Mouse (Mus musculus) heart, postnatal 36 days (tissue): ENCODE measurements around the gene 1700069L16Rik. TPM values are rescaled to one million over a fixed set of nuclear protein-coding genes. Genes with fewer than 3 reads are reported as not detected.

Experiments used
- DNase-seq, 2 experiments: peaks; one replicate each; pipeline ENCODE4 v3.0.0; 2021 to 2022
- intact Hi-C: fragments of 180-260 bp; cut with DNase I; formaldehyde crosslinking; loops from one replicate; pipeline ENCODE4 v1.15.1; 2025
- total RNA-seq, 2 experiments: library from RNA; stranded (reverse); gene quantifications; 2 replicates each; pipeline ENCODE4 v1.2.3; 2021

1700069L16Rik gene
- not detected for total RNA-seq

GRCm38 (mm10) chr5:113724446-113724845, at the start of gene 1700069L16Rik:
Gene 1700069L16Rik (minus strand): TSS chr5:113724772.
- intact Hi-C loops, result loop anchor here (1.0 to 5.0 kb wide), 5 partner anchors 47 to 358 kb away; partner anchors contain the start of gene Cmklr1
- peak; percentile 84 to 90 for DNase-seq

DNA sequence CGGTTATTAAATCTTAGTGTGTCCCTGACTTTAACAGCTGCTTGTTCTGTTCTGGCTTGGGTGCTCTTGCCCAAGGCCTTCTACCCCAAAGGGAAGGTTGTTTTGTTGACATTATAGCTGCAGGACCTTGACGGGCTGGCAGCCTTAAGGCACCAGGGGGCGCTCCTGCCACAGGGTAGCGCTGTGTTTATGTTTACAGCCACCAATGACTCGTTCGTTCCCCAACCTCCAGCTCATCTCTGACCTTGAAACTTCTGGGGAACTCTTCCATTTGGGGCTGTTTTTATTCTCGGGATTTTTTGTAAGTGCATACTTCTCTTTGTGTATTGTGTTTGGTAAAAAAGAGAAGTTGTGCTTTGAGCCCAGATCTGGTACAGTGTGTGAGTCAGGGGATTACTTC, 49.1 kb upstream of the 1700069L16Rik start:
- intact Hi-C loops, result loop anchor here (1.0 kb wide), 3 partner anchors 42 to 181 kb away; no protein-coding TSS in a partner anchor

GRCm38 (mm10) chr5:113772905-113773519, 48.4 kb upstream of the 1700069L16Rik start:
- DNase-seq, result no peak
- intact Hi-C loops, result loop anchor here (1.0 kb wide), 3 partner anchors 42 to 181 kb away; no protein-coding TSS in a partner anchor

More for the DNA sequence above, 49.1 kb upstream of the 1700069L16Rik start:
- DNase-seq, result peak; percentile 90 to 92

GRCm38 (mm10) chr5:113772450-113772895, 47.9 kb upstream of the 1700069L16Rik start, which contains the start of the genes Sart3 and Iscu:
Gene Sart3 (minus strand): TSS chr5:113772510.
Gene Iscu (plus strand): TSS chr5:113772748.
- intact Hi-C loops, result no loop called here
- DNase-seq, result peak; percentile 97

GRCm38 (mm10) chr5:113771213-113772162, 46.9 kb upstream of the 1700069L16Rik start:
- peak; percentile 85 to 94 for DNase-seq
- intact Hi-C loops, result loop anchor here (2.0 kb wide), 1 partner anchor 35 kb away; no protein-coding TSS in a partner anchor

GRCm38 (mm10) chr5:113768806-113769205, 44.2 kb upstream of the 1700069L16Rik start:
- no peak for DNase-seq
- intact Hi-C loops, result no loop called here

DNA sequence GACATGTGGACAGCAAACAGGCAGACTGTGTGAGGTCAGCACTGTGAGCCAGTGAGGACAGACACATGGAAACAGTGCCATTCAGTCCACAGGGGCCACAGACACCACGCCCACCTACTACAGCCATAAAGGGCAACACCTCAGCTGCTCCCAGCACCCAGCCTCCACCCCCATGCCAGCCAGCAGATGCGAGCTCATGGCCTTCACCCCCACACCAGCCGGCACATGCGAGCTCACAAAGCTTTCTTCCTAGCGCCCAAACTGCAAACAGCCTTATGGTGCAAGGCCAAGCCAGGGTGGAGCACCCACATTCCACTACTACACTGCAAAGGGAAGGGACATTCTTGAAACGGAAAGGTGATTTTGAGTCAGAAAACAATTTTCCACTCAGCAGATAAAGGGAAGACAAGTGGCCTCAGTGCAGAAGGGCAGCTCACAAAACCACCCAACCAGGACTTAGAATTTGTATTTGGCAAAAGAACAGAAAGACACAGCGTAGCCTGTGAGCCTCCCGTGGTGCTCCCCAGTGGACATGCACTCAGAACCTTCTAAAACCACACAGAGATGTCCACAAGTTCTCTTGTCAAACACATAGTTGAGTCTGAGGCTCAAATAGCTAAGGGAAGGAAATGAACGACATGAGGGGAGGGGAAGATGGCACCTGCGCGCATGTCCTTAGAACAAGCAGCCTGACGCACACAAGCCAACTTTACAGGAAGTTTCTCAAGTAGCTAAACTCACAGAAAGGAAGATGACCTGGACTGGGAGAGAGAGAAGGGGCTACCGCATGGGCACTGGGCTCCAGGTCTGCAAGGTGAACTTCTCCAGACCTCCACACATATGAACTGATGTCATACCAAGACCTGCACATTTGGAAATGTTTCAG, 41.3 kb upstream of the 1700069L16Rik start:
- DNase-seq, result no peak
- intact Hi-C loops, result no loop called here

DNA sequence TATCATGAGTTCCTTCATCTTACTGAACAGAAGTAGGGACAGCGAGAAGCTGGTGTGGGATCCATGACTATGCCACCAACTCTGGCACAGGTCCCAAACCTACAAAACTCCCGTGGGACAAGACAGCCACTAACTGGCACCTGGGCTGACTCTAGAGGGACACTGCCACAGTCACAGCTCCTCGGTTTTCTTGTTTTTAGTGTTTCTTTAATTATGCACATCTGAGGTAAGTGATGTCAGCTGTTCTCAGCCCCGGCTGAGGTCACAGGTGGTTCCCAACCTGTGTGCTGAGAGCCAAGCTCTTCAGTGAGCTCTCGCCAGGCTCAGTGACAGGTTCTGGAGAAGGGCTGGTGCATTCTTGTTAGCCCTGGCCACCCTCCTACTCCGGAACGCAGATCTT, 39.9 kb upstream of the 1700069L16Rik start:
- intact Hi-C loops, result no loop called here
- no peak for DNase-seq

GRCm38 (mm10) chr5:113761585-113761984, 37.0 kb upstream of the 1700069L16Rik start:
- intact Hi-C loops, result no loop called here
- DNase-seq, result no peak

- no peak for DNase-seq
- intact Hi-C loops, result no loop called here
These were observed 30.9 kb upstream of the 1700069L16Rik start for GRCm38 (mm10) chr5:113755347-113756030.

DNA sequence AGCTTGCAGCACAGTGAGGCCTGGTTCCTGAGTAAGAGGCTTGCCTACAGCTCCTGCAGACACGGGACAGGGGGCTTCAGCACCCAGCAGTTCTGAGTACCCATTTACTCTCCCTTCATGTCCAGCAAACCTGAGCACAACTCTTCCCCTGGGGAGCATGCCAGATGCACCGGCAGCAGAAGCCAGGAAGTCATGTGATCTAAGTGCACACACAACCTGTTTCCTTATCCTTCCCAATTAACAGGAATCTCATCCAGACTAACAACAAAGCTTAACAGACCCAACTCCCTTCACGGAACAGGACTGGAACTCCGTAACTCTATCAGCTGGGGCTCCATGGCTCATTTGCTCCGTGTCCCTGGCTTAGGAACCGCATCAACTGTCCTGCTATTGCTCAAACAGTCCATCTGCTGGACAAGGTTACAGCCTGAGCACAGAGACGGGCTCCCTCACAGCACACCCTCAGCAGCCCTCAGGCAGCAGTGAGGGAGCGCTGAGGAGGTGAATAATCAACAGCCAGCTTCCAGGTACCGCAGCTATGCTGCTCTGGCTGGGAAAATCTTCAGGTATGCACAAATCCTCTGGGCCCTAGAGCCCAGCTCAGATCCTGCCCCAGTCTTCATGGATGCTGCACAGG, 27.1 kb upstream of the 1700069L16Rik start:
- no peak for DNase-seq
- intact Hi-C loops, result no loop called here

DNA sequence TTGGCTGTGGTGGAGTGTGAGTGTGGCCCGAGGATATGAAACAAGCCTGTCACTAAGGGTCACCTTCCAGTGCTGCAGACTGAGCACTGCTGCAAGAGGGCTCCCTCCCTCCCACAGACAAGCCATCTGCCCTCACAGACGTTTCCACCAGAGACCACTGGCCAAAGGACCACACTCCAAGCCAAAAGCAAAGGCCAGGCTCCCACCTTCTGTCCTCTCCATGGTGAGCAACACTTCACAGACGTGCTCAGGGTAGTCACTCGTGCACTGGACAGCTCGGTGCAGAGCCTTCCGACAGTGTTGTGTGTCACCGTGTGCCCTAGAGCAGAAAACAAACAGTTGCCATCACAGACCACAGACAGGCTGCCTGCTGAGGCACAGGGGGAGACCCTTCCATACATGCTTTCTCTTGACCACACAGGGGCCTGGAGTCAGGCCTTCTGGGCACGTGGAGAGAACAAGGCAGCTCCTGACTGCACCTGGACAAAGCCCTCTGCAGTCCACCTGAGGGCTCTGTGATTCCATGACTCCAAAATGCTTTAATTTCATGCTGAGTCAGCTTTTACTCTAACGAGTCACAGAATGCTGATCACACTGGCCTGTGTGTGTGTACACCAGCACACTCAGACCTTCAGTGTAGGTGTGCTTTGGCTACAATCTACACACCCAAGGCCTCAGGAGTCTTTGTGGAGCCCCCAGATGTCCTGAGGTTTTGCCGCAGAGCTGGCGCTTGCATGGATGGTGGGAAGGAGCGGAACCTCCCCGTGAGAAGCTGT, 24.2 kb upstream of the 1700069L16Rik start:
- DNase-seq, result no peak
- intact Hi-C loops, result no loop called here

GRCm38 (mm10) chr5:113747629-113748028, 23.1 kb upstream of the 1700069L16Rik start:
- no peak for DNase-seq
- intact Hi-C loops, result no loop called here

DNA sequence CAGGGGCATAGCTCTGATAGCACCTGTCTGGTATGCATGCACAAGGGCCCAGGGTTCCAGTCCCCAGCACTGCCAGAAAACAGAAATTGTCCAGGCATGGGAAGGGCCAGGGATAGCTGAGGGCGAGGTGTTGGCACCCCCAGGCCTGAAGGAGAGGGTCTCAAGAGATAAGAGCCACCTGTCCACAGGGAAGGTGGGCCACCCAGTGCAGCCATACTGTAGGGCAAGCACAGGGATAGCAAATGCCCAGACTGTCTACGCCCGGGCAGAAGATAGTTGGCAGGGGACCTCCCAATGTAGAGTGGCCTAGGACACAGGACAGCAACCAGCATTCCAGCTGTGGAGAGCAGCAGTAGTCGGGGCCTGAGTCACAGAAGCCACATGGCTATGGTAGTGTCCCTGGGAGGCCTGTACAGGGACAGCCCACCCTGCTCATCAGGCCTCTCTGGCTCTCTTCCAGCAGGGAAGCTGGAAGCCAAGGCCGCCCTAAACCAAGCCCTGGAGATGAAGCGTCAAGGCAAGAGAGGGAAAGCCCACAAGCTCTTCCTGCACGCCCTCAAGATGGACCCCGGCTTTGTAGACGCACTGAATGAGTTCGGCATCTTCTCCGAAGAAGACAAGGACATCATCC, 13.2 kb upstream of the 1700069L16Rik start:
- no peak for DNase-seq
- intact Hi-C loops, result loop anchor here (2.0 kb wide), 1 partner anchor 33 kb away; no protein-coding TSS in a partner anchor

GRCm38 (mm10) chr5:113736522-113737164, 12.1 kb upstream of the 1700069L16Rik start:
- DNase-seq, result no peak
- intact Hi-C loops, result loop anchor here (2.0 kb wide), 1 partner anchor 34 kb away; no protein-coding TSS in a partner anchor

DNA sequence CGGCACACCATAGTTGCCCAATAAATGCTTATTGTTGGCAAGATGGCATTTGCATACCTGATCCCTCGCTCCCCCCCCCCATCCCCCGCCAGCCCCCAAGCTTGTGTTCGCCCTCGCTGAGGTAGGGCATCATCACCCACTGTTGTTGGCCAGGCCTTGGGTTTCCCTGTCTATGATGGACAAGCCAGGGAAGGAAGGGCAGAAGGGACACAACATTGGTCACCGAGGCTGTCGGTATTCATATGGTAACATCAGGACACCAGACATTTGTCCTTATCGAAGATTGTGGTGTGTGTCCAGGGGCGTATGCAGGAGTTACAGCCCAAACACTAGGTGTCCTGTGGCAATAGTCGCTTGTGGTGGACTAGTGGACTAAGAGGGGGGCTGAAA, 11.5 kb upstream of the 1700069L16Rik start:
- no peak for DNase-seq
- intact Hi-C loops, result loop anchor here (2.0 kb wide), 1 partner anchor 35 kb away; no protein-coding TSS in a partner anchor
